Mouse (Mus musculus) embryonic facial prominence, embryonic 11.5 days (tissue): ENCODE measurements around the gene Gm21190. TPM values are rescaled to one million over a fixed set of nuclear protein-coding genes. Genes with fewer than 3 reads are reported as not detected.
A peak's percentile ranks its signal among the peaks of the same experiment; 100 is the strongest.
"Not testable (repeated sequence)": the region's sequence is repeated elsewhere in the genome, so short reads cannot be mapped to it uniquely, and the experiment has no call there.

Source experiments
- ATAC-seq: fragments of 200-750 bp; cut with Nextera tagmentation; replicated peaks from 2 replicates; pipeline ENCODE4 v1.8.0; 2017; ENCODE audit warnings: low read depth; ENCODE audit not compliant: insufficient number of reproducible peaks, low FRiP score, low TSS enrichment
- DNase-seq: peaks from one replicate; pipeline ENCODE4 v3.0.0-alpha.2; 2015; ENCODE audit warnings: low spot score
- H3K27ac ChIP-seq: fragments of 300-500 bp; sonication (generic); replicated peaks from 2 replicates; pipeline ENCODE4 v1.5.1; 2014; ENCODE audit warnings: mild to moderate bottlenecking, low read depth, low read length, control low read depth
- H3K27me3 ChIP-seq: fragments of 300-500 bp; sonication (generic); 2 replicates; pipeline ENCODE4 v1.6.1; 2014; ENCODE audit warnings: mild to moderate bottlenecking, low read length, moderate library complexity, mixed read lengths; ENCODE audit not compliant: control insufficient read depth, insufficient read depth
- H3K36me3 ChIP-seq: fragments of 300-500 bp; sonication (generic); replicated peaks from 2 replicates; pipeline ENCODE4 v1.6.1; 2014; ENCODE audit warnings: low read depth, mild to moderate bottlenecking, low read length, moderate library complexity, mixed read lengths; ENCODE audit not compliant: control insufficient read depth, insufficient read depth
- H3K4me1 ChIP-seq: fragments of 300-500 bp; sonication (generic); 2 replicates; pipeline ENCODE4 v1.6.1; 2014; ENCODE audit warnings: low read length, mixed read lengths; ENCODE audit not compliant: control insufficient read depth, insufficient read depth
- H3K4me2 ChIP-seq: fragments of 300-500 bp; sonication (generic); 2 replicates; pipeline ENCODE4 v1.6.1; 2014; ENCODE audit warnings: low read depth, mild to moderate bottlenecking, control low read depth, low read length, moderate library complexity
- H3K4me3 ChIP-seq: fragments of 300-500 bp; sonication (generic); 2 replicates; pipeline ENCODE4 v1.5.1; 2014; ENCODE audit warnings: low read depth, low read length, control low read depth
- H3K9ac ChIP-seq: fragments of 300-500 bp; sonication (generic); replicated peaks from 2 replicates; pipeline ENCODE4 v1.6.1; 2014; ENCODE audit warnings: mild to moderate bottlenecking, control low read depth, low read length
- H3K9me3 ChIP-seq: fragments of 300-500 bp; sonication (generic); replicated peaks from 2 replicates; pipeline ENCODE4 v1.6.1; 2016; ENCODE audit warnings: mild to moderate bottlenecking, low read length, inconsistent platforms, mixed read lengths; ENCODE audit not compliant: control insufficient read depth
- WGBS: fragments of 180-500 bp; shearing (Covaris S2); extraction: QIAGEN DNeasy Blood & Tissue Kit; methylation state at CpG from one replicate; pipeline ENCODE4 v1.1.7; 2014; 5-methylcytosine and 5-hydroxymethylcytosine counted together
- polyA plus RNA-seq: library from polyadenylated mRNA; unstranded; fragments of >200 nt; fragmentation: Nextera tagmentation; extraction: Ambion mirVana; gene quantifications from 2 replicates; pipeline ENCODE4 v1.2.1, GENCODE M21; 2014

Gene Gm21190
- polyA plus RNA-seq, 1 experiment from 2014 or later: not detected

GRCm38 (mm10) chr5:15507309-15507619, 21.8 kb downstream of the Gm21190 start:
- Histone ChIP-seq H3K4me2 (no peak overlapping the region), H3K27me3 (no peaks in the 10 kb centered on the region), H3K36me3 (no peaks in the 10 kb centered on the region), H3K4me1 (no peaks in the 10 kb centered on the region), H3K9me3 (peaks cover 8% of the 10 kb centered on the region), H3K27ac (no peak overlapping the region), H3K4me3 (no peak overlapping the region), H3K9ac (no peak overlapping the region)
- ATAC-seq (no peak), DNase-seq (no peak)
- WGBS: 71% methylated on average over 3 of the region's 3 CpGs

GRCm38 (mm10) chr5:15506575-15507308, 22.3 kb downstream of the Gm21190 start:
- ATAC-seq (peak; percentile 81; the same call in 1 of the 2 replicates), DNase-seq (peak; percentile 78)
- no peak overlapping the region for H3K4me3 ChIP-seq
- H3K4me2 ChIP-seq: no peak overlapping the region
- H3K4me1 ChIP-seq: no peaks in the 10 kb centered on the region
- no peak overlapping the region for H3K9ac ChIP-seq
- H3K27me3 ChIP-seq: no peaks in the 10 kb centered on the region
- no peaks in the 10 kb centered on the region for H3K36me3 ChIP-seq
- peaks cover 7% of the 10 kb centered on the region for H3K9me3 ChIP-seq
- H3K27ac ChIP-seq: no peak overlapping the region
- 47% methylated on average over 16 of the region's 16 CpGs for WGBS

- not testable (repeated sequence) for H3K9me3 ChIP-seq
Measured at GRCm38 (mm10) chr5:15498774-15499400, 30.1 kb downstream of the Gm21190 start.

GRCm38 (mm10) chr5:15498350-15498749, 30.7 kb downstream of the Gm21190 start:
- H3K9me3 ChIP-seq, ATAC-seq: not testable (repeated sequence)

More at GRCm38 (mm10) chr5:15498774-15499400, 30.1 kb downstream of the Gm21190 start:
- not testable (repeated sequence) for DNase-seq, H3K9ac ChIP-seq, H3K4me3 ChIP-seq, H3K4me2 ChIP-seq, H3K27me3 ChIP-seq, H3K27ac ChIP-seq, H3K4me1 ChIP-seq, H3K36me3 ChIP-seq
- ATAC-seq: peak; percentile 82
- WGBS: 28% methylated on average over 5 of the region's 5 CpGs

GRCm38 (mm10) chr5:15490934-15491333, 38.1 kb downstream of the Gm21190 start:
- not testable (repeated sequence) for H3K36me3 ChIP-seq, H3K9ac ChIP-seq, ATAC-seq, H3K4me1 ChIP-seq, H3K27ac ChIP-seq, H3K4me2 ChIP-seq, H3K9me3 ChIP-seq, H3K4me3 ChIP-seq, H3K27me3 ChIP-seq, DNase-seq
- WGBS: 61% methylated on average over 2 of the region's 2 CpGs

More at GRCm38 (mm10) chr5:15498350-15498749, 30.7 kb downstream of the Gm21190 start:
- not testable (repeated sequence) for H3K4me2 ChIP-seq, H3K36me3 ChIP-seq, H3K4me1 ChIP-seq, H3K9ac ChIP-seq, H3K4me3 ChIP-seq, DNase-seq, H3K27ac ChIP-seq, H3K27me3 ChIP-seq
- 81% methylated on average over 3 of the region's 3 CpGs for WGBS

- ATAC-seq (peak; percentile 75; the same call in 1 of the 2 replicates), DNase-seq (peak; percentile 1)
- H3K4me2 ChIP-seq: no peak overlapping the region
- H3K4me3 ChIP-seq: no peak overlapping the region
- no peak overlapping the region for H3K9ac ChIP-seq
- H3K4me1 ChIP-seq: no peaks in the 10 kb centered on the region
- 85% methylated on average over 5 of the region's 5 CpGs for WGBS
- no peaks in the 10 kb centered on the region for H3K27me3 ChIP-seq
- no peaks in the 10 kb centered on the region for H3K36me3 ChIP-seq
- H3K9me3 ChIP-seq: peaks cover 6% of the 10 kb centered on the region
- H3K27ac ChIP-seq: no peak overlapping the region
Measured at GRCm38 (mm10) chr5:15488743-15489142, 40.3 kb downstream of the Gm21190 start.

- not testable (repeated sequence) for DNase-seq, H3K36me3 ChIP-seq, H3K9me3 ChIP-seq, H3K9ac ChIP-seq, H3K27me3 ChIP-seq, H3K27ac ChIP-seq, H3K4me3 ChIP-seq, ATAC-seq, H3K4me2 ChIP-seq, H3K4me1 ChIP-seq
- WGBS: 22% methylated on average over 2 of the region's 2 CpGs
Measured at GRCm38 (mm10) chr5:15484616-15485015, 44.4 kb downstream of the Gm21190 start.

GRCm38 (mm10) chr5:15483576-15483975, 45.4 kb downstream of the Gm21190 start:
- H3K36me3 ChIP-seq, H3K9me3 ChIP-seq, H3K4me3 ChIP-seq, H3K4me2 ChIP-seq, DNase-seq, H3K27me3 ChIP-seq, H3K27ac ChIP-seq, H3K4me1 ChIP-seq, H3K9ac ChIP-seq, ATAC-seq: not testable (repeated sequence)
- WGBS: 58% methylated on average over 4 of the region's 4 CpGs
